Mouse (Mus musculus) MEL (cell line): ENCODE data around the gene Rpa2. TPM values are rescaled to one million over a fixed set of nuclear protein-coding genes. Genes with fewer than 3 reads are reported as not detected.

Experiments used
- DNase-seq: peaks from one replicate; pipeline ENCODE4 v3.0.0; 2011; ENCODE audit warnings: low read depth, low spot score
- H3K27ac ChIP-seq: 2 replicates; pipeline ENCODE4 v1.5.1; 2012; ENCODE audit warnings: low read depth, mild to moderate bottlenecking, control low read depth, low read length, moderate library complexity; ENCODE audit not compliant: control insufficient read depth
- H3K27me3 ChIP-seq, 2 experiments: fragments of 150-350 bp in 1 of 2; sonication (generic) in 1 of 2; 2 replicates each; pipeline ENCODE4 v1.6.1; 2012; ENCODE audit warnings: low read length in 2 of 2, mild to moderate bottlenecking in 2 of 2, improper control_type of control experiment in 1 of 2, moderate library complexity in 1 of 2; ENCODE audit not compliant: insufficient read depth in 2 of 2, control insufficient read depth in 1 of 2
- H3K36me3 ChIP-seq, 2 experiments: 2 replicates each; pipeline ENCODE4 v1.6.1; 2012 to 2014; ENCODE audit warnings: low read length in 2 of 2, improper control_type of control experiment in 1 of 2, inconsistent platforms in 1 of 2, mild to moderate bottlenecking in 1 of 2; ENCODE audit not compliant: insufficient read depth in 2 of 2, control insufficient read depth in 1 of 2
- H3K4me1 ChIP-seq, 2 experiments: fragments of 150-350 bp in 1 of 2; sonication (generic) in 1 of 2; 2 replicates each; pipeline ENCODE4 v1.6.1; 2012; ENCODE audit warnings: low read length in 2 of 2, improper control_type of control experiment in 1 of 2, mild to moderate bottlenecking in 1 of 2; ENCODE audit not compliant: insufficient read depth in 2 of 2, control insufficient read depth in 1 of 2
- H3K4me3 ChIP-seq, 2 experiments: fragments of 150-350 bp in 1 of 2; sonication (generic) in 1 of 2; 2 replicates each; pipeline ENCODE4 v1.5.1; 2012; ENCODE audit warnings: low read depth in 2 of 2, low read length in 2 of 2, mild to moderate bottlenecking in 2 of 2, moderate library complexity in 2 of 2, control low read depth in 1 of 2, improper control_type of control experiment in 1 of 2; ENCODE audit not compliant: control insufficient read depth in 1 of 2, insufficient read depth in 1 of 2
- H3K79me2 ChIP-seq: 2 replicates; pipeline ENCODE4 v1.6.1; 2012; ENCODE audit warnings: mild to moderate bottlenecking, low read length, moderate library complexity; ENCODE audit not compliant: control insufficient read depth, poor library complexity, insufficient read depth
- H3K9ac ChIP-seq: 2 replicates; pipeline ENCODE4 v1.6.1; 2012; ENCODE audit warnings: low read depth, mild to moderate bottlenecking, control low read depth, low read length, moderate library complexity; ENCODE audit not compliant: control insufficient read depth, poor library complexity, severe bottlenecking
- H3K9me3 ChIP-seq: fragments of 150-350 bp; sonication (generic); replicated peaks from 2 replicates; pipeline ENCODE4 v1.6.1; 2012; ENCODE audit warnings: mild to moderate bottlenecking, low read length, improper control_type of control experiment, moderate library complexity; ENCODE audit not compliant: insufficient read depth
- CHD2 ChIP-seq: IDR thresholded peaks from 2 replicates; pipeline ENCODE4 v1.6.1; 2011; ENCODE audit warnings: low read length, improper control_type of control experiment
- E2F4 ChIP-seq: IDR thresholded peaks from 2 replicates; pipeline ENCODE4 v1.6.1; 2011; ENCODE audit warnings: low read depth, low read length, improper control_type of control experiment, borderline replicate concordance
- EP300 ChIP-seq, 2 experiments: IDR thresholded peaks; 2 replicates each; pipeline ENCODE4 v1.6.1; 2011; ENCODE audit warnings: improper control_type of control experiment in 2 of 2, low read length in 2 of 2, low read depth in 1 of 2, mild to moderate bottlenecking in 1 of 2
- ETS1 ChIP-seq: IDR thresholded peaks from 2 replicates; pipeline ENCODE4 v1.6.1; 2012; ENCODE audit warnings: low read depth, mild to moderate bottlenecking, inconsistent platforms, low read length, improper control_type of control experiment, moderate library complexity
- GABPA ChIP-seq: IDR thresholded peaks from 2 replicates; pipeline ENCODE4 v1.6.1; 2012; ENCODE audit warnings: low read depth, mild to moderate bottlenecking, inconsistent platforms, low read length, improper control_type of control experiment, moderate library complexity
- GATA1 ChIP-seq: IDR thresholded peaks from 2 replicates; pipeline ENCODE4 v1.6.1; 2011; ENCODE audit warnings: low read depth, low read length, improper control_type of control experiment
- KAT2A ChIP-seq: conservative IDR thresholded peaks from 2 replicates; pipeline ENCODE4 v1.6.1; 2012; ENCODE audit warnings: low read depth, low read length, improper control_type of control experiment, inconsistent platforms
- MAFK ChIP-seq: IDR thresholded peaks from 2 replicates; pipeline ENCODE4 v1.6.1; 2011; ENCODE audit warnings: low read depth, mild to moderate bottlenecking, low read length, improper control_type of control experiment, borderline replicate concordance
- MAX ChIP-seq: IDR thresholded peaks from 2 replicates; pipeline ENCODE4 v1.6.1; 2011; ENCODE audit warnings: low read length, improper control_type of control experiment
- NELFE ChIP-seq: IDR thresholded peaks from 2 replicates; pipeline ENCODE4 v1.6.1; 2011; ENCODE audit warnings: low read depth, low read length, improper control_type of control experiment
- POLR2AphosphoS2 ChIP-seq: IDR thresholded peaks from 2 replicates; pipeline ENCODE4 v1.6.1; 2011; ENCODE audit warnings: low read length, improper control_type of control experiment
- SIN3A ChIP-seq: IDR thresholded peaks from 2 replicates; pipeline ENCODE4 v1.6.1; 2012; ENCODE audit warnings: low read length, improper control_type of control experiment, inconsistent platforms
- TAL1 ChIP-seq: IDR thresholded peaks from 2 replicates; pipeline ENCODE4 v1.6.1; 2012; ENCODE audit warnings: mild to moderate bottlenecking, inconsistent platforms, low read length, moderate library complexity, mixed read lengths
- ZNF384 ChIP-seq: IDR thresholded peaks from 2 replicates; pipeline ENCODE4 v1.6.1; 2012; ENCODE audit warnings: low read depth, mild to moderate bottlenecking, inconsistent platforms, low read length, improper control_type of control experiment
- polyA plus RNA-seq, 2 experiments: library from polyadenylated mRNA; stranded (reverse) in 1 of 2; unstranded in 1 of 2; fragments of >175 nt in 1 of 2; fragments of >200 nt in 1 of 2; gene quantifications; 2 replicates each; pipeline versions ENCODE4 v1.2.1 to v1.2.4; 2012; ENCODE audit warnings: low replicate concordance in 2 of 2, low read depth in 1 of 2; ENCODE audit not compliant: insufficient read length in 2 of 2, insufficient read depth in 1 of 2, missing spikeins in 1 of 2
- total RNA-seq: library from RNA; depleted of rRNA; stranded (reverse); fragments of 300-350 nt; gene quantifications from 2 replicates; pipeline ENCODE4 v1.2.3, GENCODE M21; 2012

The Rpa2 gene
- total and polyA plus RNA-seq, 3 experiments = 103 to 119 TPM; not detected in 1

- TF ChIP-seq ETS1 (peak; percentile 78), GABPA (no peak), EP300 (IDR thresholded peaks at IDR 0.05; ENCODE audit: low read depth in 1 of 2, low read length in 2 of 2) (peak; percentile 59 to 70), MAFK (no peak)
Observed at GRCm38 (mm10) chr4:132807771-132808641, 39.9 kb downstream of the Rpa2 start (continued).

- Histone ChIP-seq H3K79me2 (no peaks in the 10 kb centered on the region), H3K9ac (no peak overlapping the region), H3K27me3 (no peaks in the 10 kb centered on the region), H3K36me3 (peaks cover 0 to 26% of the 10 kb centered on the region in 2 experiments; a peak in 2 of 4 replicates), H3K4me3 (no peak overlapping the region), H3K9me3 (no peaks in the 10 kb centered on the region), H3K4me1 (peaks cover 18 to 28% of the 10 kb centered on the region in 2 experiments), H3K27ac (no peak overlapping the region)
- TF ChIP-seq CHD2 (no peak), MAX (no peak), KAT2A (no peak), GATA1 (no peak), POLR2AphosphoS2 (no peak), NELFE (no peak), GABPA (no peak), TAL1 (no peak), MAFK (no peak), SIN3A (no peak)
- DNase-seq = peak; percentile 37
Observed at GRCm38 (mm10) chr4:132809621-132810020, 41.5 kb downstream of the Rpa2 start.

GRCm38 (mm10) chr4:132816404-132816803, 48.3 kb downstream of the Rpa2 start:
- H3K79me2 ChIP-seq = no peaks in the 10 kb centered on the region
- no peak overlapping the region for H3K9ac ChIP-seq
- H3K27me3 ChIP-seq = no peaks in the 10 kb centered on the region
- no peak overlapping the region for H3K27ac ChIP-seq
- no peaks in the 10 kb centered on the region for H3K9me3 ChIP-seq
- H3K36me3 ChIP-seq = peaks cover 0 to 4% of the 10 kb centered on the region in 2 experiments; a peak in 1 of 4 replicates
- H3K4me1 ChIP-seq = peaks cover 0 to 2% of the 10 kb centered on the region in 2 experiments; a peak in 1 of 4 replicates
- no peak for DNase-seq
- TF ChIP-seq E2F4 (no peak), ZNF384 (no peak)
- no peak overlapping the region for H3K4me3 ChIP-seq
